In genomic region chr7:142020827-142021226, GRCm38 (mm10) we compare ENCODE assay signal across 15 mouse cellular contexts. TPM values are rescaled to one million over a fixed set of nuclear protein-coding genes. Genes with fewer than 3 reads are reported as not detected.
DNase-seq lines count a peak whose midpoint lies in the region; ATAC-seq and TF ChIP-seq lines count a peak whose summit lies in the region.
"Had no signal": no experiment of that assay in that cellular context is flagged by ENCODE, and none has a peak within 500 bp of the region (broad histone marks: within the 10 kb centered on the region; RNA-seq: fewer than 3 reads in every experiment).

No protein-coding gene starts in this region.

- H3K36me3 ChIP-seq in heart, adult 2 months (ENCODE audit: control insufficient read depth, insufficient read depth, low read length): no peaks in the 10 kb centered on the region; the same call in 1 of the 2 replicates
- H3K36me3 ChIP-seq in kidney, embryonic 14.5 days (ENCODE audit: control insufficient read depth, insufficient read depth, low read length): peaks cover 5% of the 10 kb centered on the region; the same call in 1 of the 2 replicates
- peaks cover 3% of the 10 kb centered on the region; the same call in 1 of the 2 replicates for H3K36me3 ChIP-seq in testis, adult 2 months (ENCODE audit: control insufficient read depth, insufficient read depth, low read length)
- H3K36me3 ChIP-seq in stomach, embryonic 15.5 days: no peaks in the 10 kb centered on the region

- intact Hi-C loops in heart, adult 2 months (cut with DNase I): no loop called here

- no peaks in the 10 kb centered on the region for H3K9me3 ChIP-seq in kidney, embryonic 14.5 days (ENCODE audit: control insufficient read depth, low read length)
- H3K9me3 ChIP-seq in stomach, embryonic 15.5 days: no peaks in the 10 kb centered on the region
- H3K9me3 ChIP-seq: limb, embryonic 10.5 days; midbrain, embryonic 10.5 days had no signal

- peaks cover 21% of the 10 kb centered on the region for H3K4me1 ChIP-seq in heart, adult 2 months (ENCODE audit: control insufficient read depth, insufficient read depth, low read length)
- peaks cover 12% of the 10 kb centered on the region; the same call in 1 of the 2 replicates for H3K4me1 ChIP-seq in kidney, embryonic 14.5 days (ENCODE audit: control insufficient read depth, insufficient read depth, low read length)
- H3K4me1 ChIP-seq in testis, adult 2 months (ENCODE audit: control insufficient read depth, insufficient read depth, low read length): no peaks in the 10 kb centered on the region; the same call in 1 of the 2 replicates
- H3K4me1 ChIP-seq in stomach, embryonic 15.5 days: peaks cover 11% of the 10 kb centered on the region

- no peak for TF ChIP-seq EP300 in heart, adult 2 months (IDR thresholded peaks at IDR 0.05; ENCODE audit: insufficient read depth, low read depth, low read length)

- no peak for ATAC-seq in kidney, embryonic 14.5 days (ENCODE audit: low FRiP score, low TSS enrichment)
- ATAC-seq in stomach, embryonic 15.5 days (ENCODE audit: insufficient read depth, low FRiP score, low read depth): peak; percentile 33; the same call in 1 of the 2 replicates
- ATAC-seq: inflammation-experienced regulatory T-cells, adult 6 months had no signal

- no peak for TF ChIP-seq POLR2A in heart, adult 2 months (IDR thresholded peaks at IDR 0.05; ENCODE audit: insufficient read depth, low read depth, low read length)
- no peak for TF ChIP-seq POLR2A in testis, adult 2 months (IDR thresholded peaks at IDR 0.05; ENCODE audit: control insufficient read depth, low read depth, low read length)

- no peak overlapping the region for H3K9ac ChIP-seq in heart, adult 2 months (ENCODE audit: low read depth, low read length)
- no peak overlapping the region for H3K9ac ChIP-seq in kidney, embryonic 14.5 days (ENCODE audit: low read depth, low read length)
- H3K9ac ChIP-seq in stomach, embryonic 15.5 days: no peak overlapping the region
- H3K9ac ChIP-seq: liver, embryonic 14.5 days had no signal

- H3K79me2 ChIP-seq in heart, adult 2 months (replicated peaks; ENCODE audit: control insufficient read depth, insufficient read depth, low read length): peaks cover 3% of the 10 kb centered on the region; the same call in 1 of the 2 replicates

- peak overlapping the region; percentile 57 for H3K27ac ChIP-seq in heart, adult 2 months
- H3K27ac ChIP-seq in kidney, embryonic 14.5 days (ENCODE audit: low read depth, low read length): no peak overlapping the region
- 0 out of 2 replicates have a peak overlapping the region, but pooled peaks have one; percentile 6 for H3K27ac ChIP-seq in testis, adult 2 months (ENCODE audit: control insufficient read depth, insufficient read depth, low read depth, low read length)
- H3K27ac ChIP-seq in stomach, embryonic 15.5 days: peak overlapping the region; percentile 74
- H3K27ac ChIP-seq: limb, embryonic 10.5 days; liver, embryonic 14.5 days; midbrain, embryonic 10.5 days had no signal

- WGBS in heart, adult 2 months: 47% methylated on average over 3 of the region's 3 CpGs
- WGBS in kidney, embryonic 14.5 days: 56% methylated on average over 3 of the region's 3 CpGs
- WGBS in stomach, embryonic 15.5 days: 39% methylated on average over 3 of the region's 3 CpGs

- H3K4me3 ChIP-seq in heart, adult 2 months: no peak overlapping the region
- H3K4me3 ChIP-seq in kidney, embryonic 14.5 days (ENCODE audit: low read length): no peak overlapping the region
- H3K4me3 ChIP-seq in testis, adult 2 months (ENCODE audit: control insufficient read depth, low read depth, low read length): no peak overlapping the region
- no peak overlapping the region for H3K4me3 ChIP-seq in stomach, embryonic 15.5 days (replicated peaks)
- H3K4me3 ChIP-seq: limb, embryonic 10.5 days; midbrain, embryonic 10.5 days; myocyte had no signal

- TF ChIP-seq CTCF in heart, adult 2 months (IDR thresholded peaks at IDR 0.05): no peak
- TF ChIP-seq CTCF in testis, adult 2 months (IDR thresholded peaks at IDR 0.05; ENCODE audit: control insufficient read depth, insufficient read depth, insufficient replicate concordance, low read depth, low read length): no peak

- no peak overlapping the region for H3K4me2 ChIP-seq in kidney, embryonic 14.5 days (replicated peaks; ENCODE audit: low read depth, low read length)
- no peak overlapping the region for H3K4me2 ChIP-seq in stomach, embryonic 15.5 days

- no peak for DNase-seq in heart, adult 2 months
- no peak for DNase-seq in heart, adult 8-10 months (ENCODE audit: low spot score)
- DNase-seq in kidney, adult 9 months: peak; percentile 33
- no peak for DNase-seq in testis, postnatal 10 days (ENCODE audit: low spot score)
- DNase-seq in urinary bladder, adult 2 months (ENCODE audit: low spot score): no peak
- DNase-seq: cerebellum, adult 8-10 months; heart, postnatal 36 days had no signal

- no peaks in the 10 kb centered on the region for H3K27me3 ChIP-seq in heart, adult 2 months (ENCODE audit: control insufficient read depth, insufficient read depth, low read length)
- H3K27me3 ChIP-seq in kidney, embryonic 14.5 days (ENCODE audit: control insufficient read depth, insufficient read depth, low read length): no peaks in the 10 kb centered on the region
- no peaks in the 10 kb centered on the region for H3K27me3 ChIP-seq in testis, adult 2 months (ENCODE audit: control insufficient read depth, insufficient read depth, low read length)
- H3K27me3 ChIP-seq in stomach, embryonic 15.5 days (replicated peaks): no peaks in the 10 kb centered on the region

RNA-seq across cellular contexts. Expression of gene Mob2, which starts 40.0 kb away (rescaled TPM):
- 10 to 100 TPM; 41.9 to 44.5 TPM for total RNA-seq in heart, adult 2 months (2021)
- 44.8 and 58.9 TPM in 2 replicates for polyA plus RNA-seq in heart, adult 2 months (2012; rRNA removed)
- 10 to 100 TPM; 45.2 to 53.5 (median 46.9) TPM for total RNA-seq in heart, adult 8-10 months (2022)
- polyA plus RNA-seq in kidney, embryonic 14.5 days (2014; fragmentation: Nextera tagmentation; extraction: Ambion mirVana): 63.8 and 65.8 TPM in 2 replicates
- 19.4 and 21.3 TPM in 2 replicates for polyA plus RNA-seq in testis, adult 2 months (2012; rRNA removed)
- 65.2 and 67.8 TPM in 2 replicates for polyA plus RNA-seq in stomach, embryonic 15.5 days (2015; fragmentation: Nextera tagmentation; extraction: Ambion mirVana)
- 91.8 and 102 TPM in 2 replicates for polyA plus RNA-seq in urinary bladder, adult 2 months (2012; rRNA removed)
